Comparison of ENCODE assay signal across 7 mouse cellular contexts in the genomic region with DNA sequence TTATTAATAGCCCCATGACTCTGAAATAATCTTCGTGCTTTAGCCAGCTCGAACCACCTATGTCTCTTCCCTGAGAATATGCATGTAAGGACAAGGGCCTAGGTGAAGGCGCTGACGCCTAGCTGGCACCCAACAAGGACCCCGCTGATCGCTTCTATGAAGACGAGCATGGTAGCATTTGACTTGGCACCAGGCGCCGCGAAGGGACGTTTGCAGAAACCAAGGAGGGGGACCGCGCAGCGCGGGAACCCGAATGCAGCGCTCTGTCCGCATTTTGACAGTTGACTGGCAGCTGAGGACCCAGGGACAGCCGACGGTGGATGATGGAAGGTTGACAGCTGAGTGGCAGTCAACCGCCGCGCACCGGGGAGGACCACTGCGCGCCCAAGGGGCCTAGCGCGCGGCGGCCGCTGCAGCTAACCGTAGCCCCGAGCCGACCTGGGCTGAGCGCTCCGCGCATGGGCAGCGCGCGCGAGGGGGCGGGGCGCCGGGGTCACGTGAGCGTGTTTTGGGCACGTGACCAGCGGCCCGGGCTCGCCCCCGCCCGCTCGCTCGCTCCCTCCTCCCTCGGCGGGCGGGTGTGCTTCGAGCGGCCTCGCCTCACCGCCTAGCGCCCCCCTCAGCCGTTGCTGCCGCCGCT. TPM values are rescaled to one million over a fixed set of nuclear protein-coding genes. Genes with fewer than 3 reads are reported as not detected.
DNase-seq lines count a peak whose midpoint lies in the region; ATAC-seq lines count a peak whose summit lies in the region.

A gene (plus strand): TSS at position 561 of the 640 bp plus-strand sequence.

- no peaks in the 10 kb centered on the region for H3K36me3 ChIP-seq in intestine, embryonic 15.5 days
- H3K36me3 ChIP-seq in midbrain, embryonic 10.5 days = no peaks in the 10 kb centered on the region

- peak within 1 kb of the TSS; percentile 84 for H3K27ac ChIP-seq in intestine, embryonic 15.5 days
- H3K27ac ChIP-seq in midbrain, embryonic 10.5 days (replicated peaks) = peak within 1 kb of the TSS; percentile 98

- DNase-seq in adrenal gland, adult 18-20 months (ENCODE audit: low spot score in 2 of 2) = peak; percentile 97 to 98
- peak; percentile 98 for DNase-seq in embryo, embryonic 11 days
- DNase-seq in gastrocnemius, postnatal 36 days = peak; percentile 89
- DNase-seq in left cerebral cortex, postnatal 25 days (ENCODE audit: low spot score in 2 of 2) = peak; percentile 93 to 97
- peak; percentile 93 for DNase-seq in midbrain, embryonic 10.5 days (ENCODE audit: low spot score)
- DNase-seq in right cerebral cortex, postnatal 4 days = peak; percentile 98

- ATAC-seq in intestine, embryonic 15.5 days = peak; percentile 93

- H3K27me3 ChIP-seq in intestine, embryonic 15.5 days (replicated peaks) = no peaks in the 10 kb centered on the region
- peaks cover 11% of the 10 kb centered on the region; the same call in 1 of the 2 replicates for H3K27me3 ChIP-seq in midbrain, embryonic 10.5 days (ENCODE audit: low read depth, poor library complexity, severe bottlenecking)

- peak within 1 kb of the TSS; percentile 100 for H3K9ac ChIP-seq in intestine, embryonic 15.5 days

- H3K9me3 ChIP-seq in intestine, embryonic 15.5 days = no peaks in the 10 kb centered on the region
- H3K9me3 ChIP-seq in midbrain, embryonic 10.5 days (replicated peaks) = no peaks in the 10 kb centered on the region

- 1% methylated on average over 56 of the region's 65 CpGs for WGBS in intestine, embryonic 15.5 days
- WGBS in midbrain, embryonic 10.5 days = 1% methylated on average over 61 of the region's 65 CpGs

- H3K4me1 ChIP-seq in intestine, embryonic 15.5 days (replicated peaks) = peaks cover 24% of the 10 kb centered on the region
- H3K4me1 ChIP-seq in midbrain, embryonic 10.5 days = peaks cover 37% of the 10 kb centered on the region

- peak within 1 kb of the TSS; percentile 99 for H3K4me3 ChIP-seq in intestine, embryonic 15.5 days (replicated peaks)
- H3K4me3 ChIP-seq in midbrain, embryonic 10.5 days = peak within 1 kb of the TSS; percentile 100

- intact Hi-C loops in gastrocnemius, postnatal 36 days (cut with DNase I) = no loop called here
- intact Hi-C loops in left cerebral cortex, postnatal 25 days (cut with DNase I) = loop anchor here (5.0 to 10.0 kb wide), 2 partner anchors 67 to 254 kb away; no protein-coding TSS in a partner anchor

- peak within 1 kb of the TSS; percentile 89 for H3K4me2 ChIP-seq in intestine, embryonic 15.5 days (replicated peaks)

RNA-seq across cellular contexts. Expression of the gene that starts here (rescaled TPM):
- total RNA-seq in adrenal gland, adult 18-20 months (2021) = 10 to 100 TPM; 40.0 to 44.0 TPM
- 10 to 100 TPM; 19.6 to 21.3 TPM for total RNA-seq in gastrocnemius, postnatal 36 days (2021)
- 16.8 and 23.6 TPM in 2 replicates for polyA plus RNA-seq in intestine, embryonic 15.5 days (2015; fragmentation: Nextera tagmentation; extraction: Ambion mirVana)
- 10 to 100 TPM; 91.9 to 92.5 TPM for total RNA-seq in left cerebral cortex, postnatal 25 days (2021)
- 11.5 and 12.0 TPM in 2 replicates for polyA plus RNA-seq in midbrain, embryonic 10.5 days (2016; fragmentation: Nextera tagmentation; extraction: Ambion mirVana)

Comparison
In these comparisons a context has a peak if more than half of its experiments do, and no peak if none do; other contexts are left out.
1. Peak in every context shown above with its lines: DNase-seq, ATAC-seq, H3K4me3 ChIP-seq and H3K27ac ChIP-seq.